Mouse (Mus musculus): Measurements from ENCODE around the gene Galm. TPM values are rescaled to one million over a fixed set of nuclear protein-coding genes. Genes with fewer than 3 reads are reported as not detected.

Gene Galm
- 1 to 10 TPM; 1.8 to 2.2 TPM for total RNA-seq (2021)
- long read RNA-seq, experiment 1, partial matches to known transcripts = 0 of 4 reads
- long read RNA-seq, experiment 1, other reads (novel, unspliced or antisense) = 3 of 4 reads
- long read RNA-seq, experiment 2 = 0 reads

- intact Hi-C loops (cut with DNase I) = loop anchor here (5.0 kb wide), 1 partner anchor 75 kb away; no protein-coding TSS in a partner anchor
- peak; percentile 54 to 70 for DNase-seq
These were observed at the start of gene Galm for GRCm38 (mm10) chr17:80127331-80128251. Gene Galm (plus strand): TSS chr17:80127471.

DNA sequence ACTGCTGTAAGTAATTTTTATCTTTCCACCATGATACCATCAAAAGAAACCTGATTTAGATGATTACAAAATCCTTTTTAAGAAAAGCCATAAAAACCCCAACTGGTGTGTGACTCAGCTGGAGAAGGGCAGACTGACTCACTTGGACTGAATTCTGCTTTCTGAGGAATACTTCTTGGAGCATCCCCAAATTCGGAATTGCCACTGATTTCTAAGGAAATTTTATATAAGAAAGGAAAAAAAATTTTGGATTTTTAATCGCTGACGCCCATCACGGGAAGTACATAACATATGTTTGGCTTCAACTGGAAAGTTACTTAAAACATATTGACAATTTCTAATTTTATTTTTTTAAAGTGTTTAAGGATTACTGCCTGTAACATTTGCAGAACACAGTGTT is 48.5 kb upstream of the Galm start:
- intact Hi-C loops (cut with DNase I) = no loop called here
- DNase-seq = no peak

- no peak for DNase-seq
These were observed 44.0 kb upstream of the Galm start for GRCm38 (mm10) chr17:80083223-80083622.

GRCm38 (mm10) chr17:80084424-80084823 is 42.8 kb upstream of the Galm start:
- DNase-seq = no peak
- intact Hi-C loops (cut with DNase I) = no loop called here

More at GRCm38 (mm10) chr17:80083223-80083622, 44.0 kb upstream of the Galm start:
- intact Hi-C loops (cut with DNase I) = no loop called here

GRCm38 (mm10) chr17:80086591-80086990 is 40.7 kb upstream of the Galm start:
- no peak for DNase-seq
- intact Hi-C loops (cut with DNase I) = no loop called here

DNA sequence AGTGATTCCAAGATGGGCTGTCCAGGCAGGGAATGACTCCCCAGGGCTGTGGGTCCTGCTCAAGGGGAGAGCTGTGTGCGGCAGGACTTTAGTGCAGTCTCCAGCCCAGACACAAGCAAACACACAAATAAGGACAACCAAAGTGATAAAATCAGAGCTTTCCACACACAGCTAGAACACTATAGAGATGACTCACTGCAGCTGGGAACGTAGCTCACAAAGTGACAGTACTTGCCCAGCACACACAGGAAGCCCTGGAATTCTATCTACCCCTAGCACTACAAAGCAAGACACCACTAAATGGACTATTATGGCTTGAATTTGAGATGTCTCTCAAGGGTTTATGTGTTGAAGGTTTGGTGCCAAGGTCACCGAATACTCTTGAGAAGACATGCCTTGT is 39.1 kb upstream of the Galm start:
- no peak for DNase-seq
- intact Hi-C loops (cut with DNase I) = no loop called here

GRCm38 (mm10) chr17:80090551-80090950 is 36.7 kb upstream of the Galm start:
- DNase-seq = no peak

DNA sequence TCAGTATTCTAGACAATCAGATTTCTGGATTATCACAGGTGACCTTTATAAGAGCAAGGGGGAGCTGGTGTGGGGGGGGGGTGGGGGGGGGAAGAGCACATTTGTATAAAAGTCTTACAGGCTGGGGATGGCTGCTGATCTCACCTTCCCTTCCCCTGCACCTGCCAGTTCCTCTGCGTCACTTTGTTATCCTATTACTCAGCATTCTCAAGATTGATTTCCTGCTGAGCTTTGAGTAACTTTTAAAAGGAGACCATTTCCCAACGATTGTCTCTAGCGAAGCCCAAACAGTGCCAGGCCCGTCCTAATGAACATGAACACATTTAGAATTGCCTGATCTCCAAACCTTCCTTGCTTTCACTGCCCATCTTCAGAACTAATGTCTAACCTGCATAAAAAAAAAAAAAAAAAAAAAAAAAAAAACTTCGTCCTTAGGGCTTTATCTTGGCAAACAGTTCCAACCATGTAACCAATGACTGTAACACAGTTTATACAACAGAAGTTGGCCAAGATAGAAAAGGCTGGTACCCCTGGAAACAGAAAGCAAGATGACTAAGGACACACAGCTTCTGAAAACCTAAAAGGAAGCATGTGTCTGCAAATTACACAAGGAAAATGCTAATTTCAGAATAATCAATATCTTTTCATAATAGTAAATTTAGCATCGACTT is 35.3 kb upstream of the Galm start:
- no peak for DNase-seq
- intact Hi-C loops (cut with DNase I) = no loop called here

More at GRCm38 (mm10) chr17:80090551-80090950, 36.7 kb upstream of the Galm start:
- intact Hi-C loops (cut with DNase I) = no loop called here

GRCm38 (mm10) chr17:80095254-80095899 is 31.9 kb upstream of the Galm start:
- intact Hi-C loops (cut with DNase I) = no loop called here
- no peak for DNase-seq

GRCm38 (mm10) chr17:80096043-80096719 is 31.1 kb upstream of the Galm start:
- peak in 1 of 2 experiments; percentile 19 for DNase-seq
- intact Hi-C loops (cut with DNase I) = no loop called here

DNA sequence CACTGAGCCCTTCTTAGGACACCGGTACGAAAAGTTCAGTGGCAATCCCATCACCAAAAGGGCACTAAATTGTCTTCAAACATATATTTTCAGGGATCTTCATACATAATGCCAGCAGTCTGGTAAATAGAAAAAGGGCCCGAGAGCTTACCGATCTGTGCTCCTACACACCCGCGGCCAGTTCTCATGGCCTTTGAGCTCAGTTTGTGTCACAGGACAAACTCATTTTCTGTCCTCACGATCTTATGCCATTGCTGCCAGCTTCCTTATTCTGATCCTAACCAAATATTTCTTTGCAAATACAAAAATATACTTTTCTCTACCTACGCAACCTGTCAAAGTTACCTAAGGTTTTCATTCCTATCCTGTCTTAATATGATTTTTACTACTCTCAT is 30.6 kb upstream of the Galm start:
- intact Hi-C loops (cut with DNase I) = no loop called here
- DNase-seq = no peak

- intact Hi-C loops (cut with DNase I) = no loop called here
- no peak for DNase-seq
These were observed 30.1 kb upstream of the Galm start for GRCm38 (mm10) chr17:80097221-80097620.

- intact Hi-C loops (cut with DNase I) = no loop called here
- no peak for DNase-seq
These were observed 27.4 kb upstream of the Galm start for GRCm38 (mm10) chr17:80099823-80100222.

DNA sequence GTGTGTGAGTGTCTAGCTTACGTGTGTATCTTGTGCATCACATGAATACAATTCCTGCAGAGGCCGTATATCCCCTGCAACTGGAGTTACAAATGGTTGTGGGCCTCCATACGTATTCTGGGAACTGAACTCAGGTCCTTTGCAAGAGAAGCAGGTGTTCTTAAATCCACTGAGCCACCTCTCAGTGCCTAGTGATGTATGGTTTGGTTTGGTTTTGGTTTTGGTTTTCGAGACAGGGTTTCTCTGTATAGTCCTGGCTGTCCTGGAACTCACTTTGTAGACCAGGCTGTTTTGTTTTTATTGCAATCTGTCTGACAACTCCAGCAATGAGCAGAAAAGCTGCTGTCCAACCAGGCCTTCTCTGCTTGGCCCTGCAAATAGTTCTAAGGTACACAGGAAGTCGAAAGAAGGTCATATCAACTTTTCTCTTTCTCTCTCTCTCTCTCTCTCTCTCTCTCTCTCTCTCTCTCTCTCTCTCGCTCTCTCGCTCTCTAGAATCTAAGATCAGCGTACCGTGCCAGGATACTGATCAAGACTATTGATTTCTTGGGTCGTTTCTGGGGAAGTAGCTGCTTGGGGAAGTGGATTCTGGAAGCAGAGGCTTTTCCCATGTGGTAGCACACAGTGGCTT is 21.8 kb upstream of the Galm start:
- intact Hi-C loops (cut with DNase I) = no loop called here
- DNase-seq = no peak

DNA sequence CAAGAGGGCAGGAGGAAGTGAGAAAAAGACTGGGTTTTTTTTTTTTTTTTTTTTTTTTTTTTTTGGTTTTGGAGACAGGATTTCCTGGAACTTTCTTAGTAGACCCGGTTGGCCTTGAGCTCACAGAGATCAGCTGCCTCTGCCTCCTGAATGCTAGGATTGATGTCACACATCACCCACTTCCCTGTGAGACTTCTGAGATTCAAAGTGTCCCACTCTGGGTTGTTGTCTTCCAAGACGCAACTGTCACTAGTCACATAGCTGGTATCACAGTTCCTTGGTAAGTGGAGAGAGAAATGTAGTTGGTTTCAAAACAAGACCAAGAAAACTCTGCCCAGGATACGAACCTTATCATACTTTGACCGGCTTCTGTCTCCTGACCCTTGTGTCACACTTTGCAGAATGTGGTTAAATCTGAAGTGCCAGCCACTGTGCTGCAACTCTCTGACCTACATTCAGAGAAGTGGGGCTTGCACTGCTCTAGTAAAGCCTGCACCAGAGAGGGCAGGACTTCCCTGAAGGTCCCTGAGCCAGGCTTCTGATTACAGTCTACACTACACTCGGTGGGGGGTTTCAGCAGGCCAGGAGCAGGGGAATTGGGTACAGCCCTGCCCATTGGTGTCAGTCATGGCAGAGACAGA is 14.5 kb upstream of the Galm start:
- DNase-seq = no peak
- intact Hi-C loops (cut with DNase I) = no loop called here

DNA sequence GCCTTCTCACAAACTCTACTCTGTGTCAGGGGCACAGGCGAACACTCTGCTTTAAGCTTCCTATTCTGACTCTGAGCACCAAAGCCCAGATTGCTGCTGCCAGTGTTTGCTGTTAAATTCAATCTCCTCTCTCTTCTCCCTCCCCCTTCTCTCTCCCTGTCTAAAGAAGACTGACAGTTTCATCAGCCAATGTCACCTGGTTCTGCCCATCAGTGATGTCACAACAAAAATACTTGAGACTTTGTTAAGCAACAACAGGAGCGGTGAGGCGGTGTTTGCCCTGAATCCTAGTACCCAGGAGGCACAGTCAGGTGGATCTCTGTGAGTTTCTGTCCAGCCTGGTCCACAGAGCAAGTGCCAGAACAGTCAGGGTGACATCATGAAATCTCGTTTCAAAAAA is 13.8 kb upstream of the Galm start:
- DNase-seq = no peak
- intact Hi-C loops (cut with DNase I) = no loop called here

GRCm38 (mm10) chr17:80120396-80120795 is 6.9 kb upstream of the Galm start:
- DNase-seq = no peak
- intact Hi-C loops (cut with DNase I) = no loop called here

DNA sequence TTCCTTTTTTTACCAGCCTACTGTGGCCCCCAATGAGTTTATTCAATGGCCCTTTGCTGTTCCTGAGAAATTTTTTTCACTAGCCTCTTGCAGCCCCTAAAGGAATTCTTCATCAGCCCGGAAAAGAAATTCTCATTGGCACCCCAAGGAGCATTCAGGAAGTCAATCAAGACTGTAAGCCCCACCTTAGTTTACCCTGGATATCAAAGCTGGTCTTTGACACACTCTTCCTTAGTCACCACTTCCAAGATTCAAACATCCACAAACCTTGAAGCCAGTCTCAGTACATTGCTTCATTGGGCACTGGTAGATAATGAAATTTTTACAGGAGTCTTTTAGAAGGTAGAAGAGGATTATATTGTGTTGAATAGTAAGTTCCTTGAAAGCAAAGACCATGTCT is 5.4 kb upstream of the Galm start:
- intact Hi-C loops (cut with DNase I) = no loop called here
- DNase-seq = no peak

GRCm38 (mm10) chr17:80124985-80125750 is 2.1 kb upstream of the Galm start:
- DNase-seq = no peak
- intact Hi-C loops (cut with DNase I) = loop anchor here (5.0 kb wide), 1 partner anchor 73 kb away; no protein-coding TSS in a partner anchor
